Mouse (Mus musculus): ENCODE measurements at regions not wholly inside any gene's neighbourhood (a gene's known extent, or its start where the extent isn't known, plus 50 kb on each side); places are given as distances from the start of the nearest gene placed in this dataset.

DNA sequence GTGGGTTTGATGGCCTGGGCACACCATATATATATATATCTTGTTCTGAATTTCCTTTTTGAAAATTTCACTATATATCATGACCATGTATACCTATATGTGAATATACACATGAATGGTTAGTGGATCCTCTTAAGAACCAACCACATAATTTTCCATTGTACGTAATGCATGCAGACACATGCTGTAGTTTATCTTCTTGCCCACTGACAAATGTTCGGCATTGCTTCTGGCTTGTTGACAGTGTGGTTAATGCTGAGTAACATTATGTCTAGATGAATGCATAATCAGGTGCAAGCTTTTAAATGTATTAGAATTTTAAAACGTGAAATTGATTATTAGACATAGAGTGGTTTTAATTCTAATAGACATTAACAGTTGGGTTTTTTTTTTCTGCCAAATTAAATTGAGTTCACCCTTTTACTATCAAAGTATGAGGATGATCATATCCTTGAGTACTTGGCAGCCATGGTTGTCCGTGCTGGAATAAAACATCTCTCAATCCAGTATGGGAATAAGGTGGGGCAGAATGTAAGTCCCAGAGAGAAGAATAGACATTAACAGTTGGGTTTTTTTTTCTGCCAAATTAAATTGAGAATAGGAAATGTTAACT lies 110.3 kb downstream of the A730009L09Rik start:
- TF ChIP-seq CTCF (IDR thresholded peaks at IDR 0.05; ENCODE audit: control insufficient read depth, insufficient read depth, low read length) (no peak), POLR2A (IDR thresholded peaks at IDR 0.05; ENCODE audit: borderline replicate concordance, control insufficient read depth, low read depth, low read length) (no peak)

All from bone marrow, adult 2 months (tissue).